Mouse (Mus musculus): ENCODE measurements around the gene Fndc4.

Fndc4 gene

DNA sequence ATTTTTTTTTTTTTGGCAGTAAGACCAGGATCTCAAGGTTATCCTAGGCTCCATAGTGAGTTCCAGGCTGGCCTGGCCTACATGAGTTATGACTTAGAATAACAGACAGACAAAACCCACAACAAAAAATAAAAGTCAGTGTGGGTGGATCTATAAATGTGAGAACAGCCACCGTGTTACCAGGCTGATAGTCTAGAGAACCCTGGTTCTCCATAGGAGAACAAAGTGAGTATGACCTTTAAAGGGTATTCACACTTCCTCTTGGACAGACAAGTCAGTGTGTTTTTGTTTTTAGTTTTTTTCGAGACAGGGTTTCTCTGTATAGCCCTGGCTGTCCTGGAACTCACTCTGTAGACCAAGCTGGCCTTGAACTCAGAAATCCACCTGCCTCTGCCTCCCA lies 39.9 kb downstream of the Fndc4 start:
- DNase-seq = no peak

DNA sequence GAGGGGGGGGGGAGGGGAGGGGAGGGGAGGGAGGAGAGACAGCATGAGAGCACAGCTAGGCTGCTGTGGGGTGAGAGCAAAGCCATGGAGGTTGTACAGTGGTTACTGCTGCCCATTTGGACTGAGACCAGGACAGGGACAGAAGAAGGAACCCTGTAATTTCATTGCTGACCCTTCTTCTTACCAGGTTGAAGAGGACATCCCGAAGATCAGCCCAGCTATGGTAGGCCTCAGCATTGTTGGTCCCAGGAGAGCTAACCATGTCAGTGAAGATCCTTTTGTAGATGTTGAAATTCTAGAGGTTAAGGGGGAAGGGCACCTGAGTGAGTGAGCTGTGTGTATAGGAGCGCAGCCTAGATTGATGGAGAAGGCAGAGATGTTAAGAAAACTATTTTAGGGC lies 40.5 kb downstream of the Fndc4 start:
- DNase-seq = no peak

DNA sequence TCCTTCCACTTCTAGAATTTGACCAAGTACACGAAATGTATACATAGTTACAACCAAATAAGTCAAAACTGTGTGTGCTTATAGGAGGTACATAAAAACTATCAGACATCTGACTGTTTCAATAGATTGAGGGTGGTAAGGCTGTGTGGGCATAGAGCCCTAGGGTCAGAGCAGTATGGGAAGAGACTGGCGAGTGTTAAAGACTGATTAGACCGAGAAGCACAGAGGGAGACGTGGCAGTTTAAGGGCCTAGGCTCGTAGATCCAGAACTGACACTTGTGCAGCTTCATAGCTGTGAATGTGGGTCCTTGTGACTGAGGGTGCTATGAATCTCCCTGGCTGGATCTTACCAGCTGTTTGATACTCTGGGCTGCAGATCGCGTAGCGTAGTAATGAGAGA lies 41.0 kb downstream of the Fndc4 start:
- no peak for DNase-seq

DNA sequence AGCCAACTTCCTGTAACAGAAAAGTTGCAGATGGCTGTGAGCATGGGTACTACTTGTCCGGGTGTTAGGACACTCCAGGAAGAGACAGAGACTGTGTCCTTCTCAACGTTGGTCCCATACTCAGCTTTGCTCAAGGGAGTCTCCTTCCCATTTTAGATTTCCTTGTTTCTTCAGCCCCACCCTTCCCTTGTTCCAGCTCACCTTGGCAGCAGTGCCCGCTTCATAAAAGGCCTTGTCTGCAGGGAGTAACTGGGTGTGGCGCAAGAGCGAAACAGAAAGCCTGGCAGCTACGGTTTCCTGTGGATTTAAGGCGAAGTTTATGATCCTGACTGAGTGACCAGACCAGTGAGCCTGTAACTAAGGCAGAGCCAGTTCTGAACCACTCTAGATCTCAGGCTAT lies 41.4 kb downstream of the Fndc4 start:
- no peak for DNase-seq

DNA sequence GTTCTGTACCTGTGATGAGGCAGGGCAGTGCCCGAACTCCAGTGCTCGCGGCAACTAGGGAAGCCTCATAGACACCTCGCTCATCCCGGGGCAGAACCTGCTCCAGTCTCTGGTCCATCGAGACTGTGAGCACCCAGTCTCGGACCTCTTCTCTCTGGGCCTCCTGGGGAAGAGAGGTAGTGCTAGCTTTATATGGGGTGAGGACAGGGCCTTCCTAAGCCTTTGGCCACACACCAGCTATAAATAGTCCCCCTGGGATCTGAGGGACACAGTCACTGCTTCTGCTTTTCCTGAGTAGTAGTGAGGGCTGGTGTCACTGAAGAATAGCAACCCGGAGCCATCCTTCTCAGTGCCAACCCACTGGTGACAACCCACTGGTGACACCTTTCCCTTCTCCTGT lies 42.1 kb downstream of the Fndc4 start:
- no peak for DNase-seq

DNA sequence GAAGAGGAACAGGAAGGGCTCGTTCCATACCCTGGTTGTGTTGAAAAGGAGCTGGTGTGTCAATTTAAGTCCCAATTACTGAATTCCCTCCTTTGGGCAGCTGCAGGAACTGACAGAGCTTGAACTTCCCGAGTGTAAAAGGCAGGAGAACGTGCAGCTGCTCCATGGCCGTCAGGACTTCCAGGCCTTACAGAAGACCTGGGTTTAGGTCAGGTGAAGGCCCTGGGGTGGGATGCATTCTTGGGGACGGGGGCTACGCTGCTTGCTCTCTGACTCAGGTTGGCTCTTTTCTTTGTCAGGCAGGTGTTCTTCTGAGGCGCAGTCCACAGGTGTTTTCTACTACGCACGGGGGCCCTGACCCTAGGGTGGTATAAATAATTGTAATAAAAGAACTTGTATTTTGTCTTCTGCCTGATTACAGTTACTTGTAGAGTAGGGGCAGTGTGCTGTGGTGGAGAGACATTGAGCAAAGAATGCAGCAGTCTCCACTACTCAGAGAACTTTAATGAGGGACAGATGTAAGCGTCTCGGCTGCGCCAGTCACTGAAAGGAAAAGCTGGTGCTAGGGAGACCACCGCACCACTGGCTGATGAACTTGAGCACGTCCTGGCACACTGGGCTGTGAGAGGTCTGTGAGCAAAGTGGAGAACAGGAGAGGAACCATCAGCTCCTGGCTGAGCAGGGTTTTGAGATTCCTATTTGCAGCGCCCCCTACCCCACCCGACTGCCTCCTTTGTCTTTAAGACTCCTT lies 42.9 kb downstream of the Fndc4 start:
- DNase-seq = no peak

DNA sequence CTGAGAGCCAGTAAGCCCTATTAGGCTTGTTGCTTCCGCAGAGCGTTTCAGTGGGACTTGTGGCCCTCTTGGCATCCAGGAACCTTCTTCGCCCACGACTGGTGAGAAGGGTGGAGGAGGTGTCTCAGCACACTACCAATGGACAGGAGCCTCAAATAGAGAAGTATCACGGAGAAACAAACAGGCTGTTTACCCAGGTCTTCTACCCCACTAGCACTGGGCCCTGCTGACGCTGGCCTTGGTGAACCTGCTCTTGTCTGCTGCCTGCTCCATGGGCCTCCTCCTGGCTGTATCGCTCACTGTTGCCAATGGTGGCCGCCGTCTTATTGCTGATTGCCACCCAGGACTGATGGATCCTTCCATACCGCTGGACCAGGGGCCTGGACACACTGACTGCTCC lies 43.7 kb downstream of the Fndc4 start:
- no peak for DNase-seq

DNA sequence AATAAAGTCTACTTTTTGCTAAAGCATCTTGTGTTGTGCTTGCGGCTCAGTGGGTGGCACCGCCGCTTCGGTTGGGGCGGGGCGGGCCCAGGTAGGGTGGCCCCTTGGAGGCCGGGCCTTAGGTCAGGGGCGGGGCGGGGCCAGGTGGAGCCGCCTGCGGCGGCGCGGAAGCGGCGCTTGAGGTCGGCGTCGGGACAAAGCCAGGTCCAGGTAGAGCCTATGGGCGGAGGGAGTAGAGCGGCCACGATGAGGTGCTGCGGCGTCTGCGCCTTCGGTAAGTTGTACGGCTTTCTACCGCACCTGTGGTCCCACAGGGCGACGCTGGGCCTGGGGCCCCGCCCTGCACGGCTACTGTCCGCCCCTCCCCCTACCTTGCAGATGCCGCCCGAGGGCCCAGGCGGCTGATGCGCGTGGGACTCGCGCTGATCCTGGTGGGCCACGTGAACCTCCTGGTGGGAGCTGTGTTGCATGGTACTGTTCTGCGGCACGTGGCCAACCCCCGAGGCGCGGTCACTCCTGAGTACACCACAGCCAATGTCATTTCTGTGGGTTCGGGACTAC lies 44.3 kb downstream of the Fndc4 start, which contains the start of gene Krtcap3:
Gene Krtcap3 (plus strand): TSS at position 151 of the 561 bp plus-strand sequence.
- DNase-seq = peak; percentile 63

DNA sequence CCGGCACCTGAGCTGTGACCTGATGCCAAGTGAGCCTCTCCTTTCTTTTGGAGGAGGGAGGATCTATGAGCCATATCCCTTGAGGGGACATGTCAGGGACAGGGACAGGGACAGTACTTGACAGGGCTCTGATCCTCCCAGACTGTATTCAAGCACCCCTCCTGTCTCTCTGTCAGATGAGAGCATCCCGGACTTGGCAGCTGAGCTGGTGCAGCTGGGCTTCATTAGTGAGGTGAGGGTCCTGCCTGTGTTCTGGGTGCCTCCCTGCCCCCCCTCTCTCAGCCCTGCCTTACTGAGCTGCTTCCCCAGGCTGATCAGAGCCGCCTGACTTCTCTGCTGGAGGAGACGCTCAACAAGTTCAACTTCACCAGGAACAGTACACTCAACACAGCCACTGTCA lies 45.2 kb downstream of the Fndc4 start:
- no peak for DNase-seq

Measured in liver (tissue).